Mouse (Mus musculus): ENCODE results near the gene Mad1l1.

GRCm38 (mm10) chr5:140018780-140019179 is 302.6 kb downstream of the Mad1l1 start:
- TF ChIP-seq CTCF (IDR thresholded peaks at IDR 0.05; ENCODE audit: borderline replicate concordance, extremely low read depth, insufficient read depth, insufficient read length) = no peak
- no peak for TF ChIP-seq POLR2A (IDR thresholded peaks at IDR 0.05; ENCODE audit: borderline replicate concordance, extremely low read depth, insufficient read depth, insufficient read length, poor library complexity, severe bottlenecking)
